ENCODE assay signal across 20 mouse cellular contexts in the genomic region with DNA sequence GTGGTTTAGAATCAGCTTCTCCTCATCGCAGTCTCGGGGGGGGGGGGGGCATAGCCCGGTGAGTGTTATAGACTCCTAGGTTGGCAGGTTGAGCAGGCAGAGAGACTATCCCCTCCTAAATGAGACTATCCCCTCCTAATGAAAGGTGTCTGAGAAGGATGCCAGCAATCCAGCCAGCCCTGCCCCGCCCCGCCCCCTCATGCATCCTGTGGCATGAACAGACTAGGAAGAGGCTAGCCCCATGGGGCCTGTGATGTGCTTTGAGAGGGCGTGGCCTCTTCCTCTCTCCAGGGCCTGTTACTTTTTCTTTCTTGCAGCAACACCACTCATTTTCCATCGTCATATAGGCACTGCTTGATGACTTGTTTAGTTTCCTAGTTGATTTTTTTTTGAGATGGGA. TPM values are rescaled to one million over a fixed set of nuclear protein-coding genes. Genes with fewer than 3 reads are reported as not detected.
"Had no signal": no experiment of that assay in that cellular context is flagged by ENCODE, and none has a peak within 500 bp of the region (broad histone marks: within the 10 kb centered on the region; RNA-seq: fewer than 3 reads in every experiment).

No protein-coding gene starts in this region.

- H3K4me1 ChIP-seq: midbrain, embryonic 10.5 days; midbrain, embryonic 13.5 days; midbrain, embryonic 15.5 days; neural tube, embryonic 12.5 days; stomach, embryonic 15.5 days had no signal

- H3K27ac ChIP-seq: liver, embryonic 14.5 days; midbrain, embryonic 10.5 days; midbrain, embryonic 13.5 days; midbrain, embryonic 15.5 days; neural tube, embryonic 12.5 days; stomach, embryonic 15.5 days; stomach, postnatal 0 days had no signal

- H3K4me3 ChIP-seq: midbrain, embryonic 10.5 days; midbrain, embryonic 13.5 days; midbrain, embryonic 15.5 days; neural tube, embryonic 12.5 days; stomach, embryonic 15.5 days had no signal

- DNase-seq: lung, adult 18-20 months; lung, embryonic 14.5 days; lung, postnatal 10 days; lung, postnatal 4 days; retina, postnatal 1 day; right cerebral cortex, adult 18-20 months; right cerebral cortex, postnatal 25 days; right cerebral cortex, postnatal 4 days; spleen, adult 18-20 months; thymus, adult 2 months; thymus, postnatal 25 days; thymus, postnatal 4 days had no signal

- ATAC-seq: midbrain, embryonic 13.5 days; midbrain, embryonic 15.5 days had no signal

RNA-seq across cellular contexts. Expression of a gene that starts 15.0 kb away (rescaled TPM):
- total RNA-seq: megakaryocyte, adult 5-6 weeks had no signal
